Mouse (Mus musculus) myocyte (in vitro differentiated cells): ENCODE results near the gene Gm21992. TPM values are rescaled to one million over a fixed set of nuclear protein-coding genes. Genes with fewer than 3 reads are reported as not detected.

Source experiments
- H3K27me3 ChIP-seq: one replicate; pipeline ENCODE4 v1.6.1; 2011; ENCODE audit not compliant: control insufficient read depth, insufficient read depth, insufficient read length
- H3K36me3 ChIP-seq: one replicate; pipeline ENCODE4 v1.6.1; 2011; ENCODE audit not compliant: control insufficient read depth, insufficient read depth
- H3K4me2 ChIP-seq: one replicate; pipeline ENCODE4 v1.6.1; 2011; ENCODE audit warnings: low read depth, control low read depth
- H3K4me3 ChIP-seq: one replicate; pipeline ENCODE4 v1.5.1; 2011; ENCODE audit warnings: mild to moderate bottlenecking, control low read depth, moderate library complexity
- H3K79me2 ChIP-seq: one replicate; pipeline ENCODE4 v1.6.1; 2011; ENCODE audit not compliant: control insufficient read depth, insufficient read depth
- H3ac ChIP-seq: one replicate; pipeline ENCODE4 v1.6.1; 2011; ENCODE audit not compliant: control insufficient read depth, insufficient read length
- CEBPB ChIP-seq: IDR thresholded peaks from 2 replicates; pipeline ENCODE4 v1.6.1; 2011; ENCODE audit warnings: mild to moderate bottlenecking, moderate library complexity; ENCODE audit not compliant: poor library complexity, insufficient read depth, severe bottlenecking
- E2F4 ChIP-seq: IDR thresholded peaks from one replicate; pipeline ENCODE4 v1.6.1; 2011; ENCODE audit warnings: mild to moderate bottlenecking, control low read depth, moderate library complexity; ENCODE audit not compliant: insufficient read depth
- MAX ChIP-seq: IDR thresholded peaks from one replicate; pipeline ENCODE4 v1.6.1; 2011; ENCODE audit warnings: low read depth, mild to moderate bottlenecking, control low read depth
- MYOD1 ChIP-seq, 3 experiments: IDR thresholded peaks; one replicate each; pipeline ENCODE4 v1.6.1; 2011; ENCODE audit warnings: control low read depth in 2 of 3, low read depth in 2 of 3, mild to moderate bottlenecking in 2 of 3, moderate library complexity in 1 of 3; ENCODE audit not compliant: insufficient read length in 2 of 3, control insufficient read depth in 1 of 3
- MYOG ChIP-seq, 3 experiments: IDR thresholded peaks; one replicate each; pipeline ENCODE4 v1.6.1; 2011; ENCODE audit warnings: control low read depth in 2 of 3, low read depth in 2 of 3, mild to moderate bottlenecking in 2 of 3; ENCODE audit not compliant: insufficient read length in 2 of 3, control insufficient read depth in 1 of 3, insufficient read depth in 1 of 3
- POLR2A ChIP-seq: IDR thresholded peaks from one replicate; pipeline ENCODE4 v1.6.1; 2011; ENCODE audit warnings: low read depth, mild to moderate bottlenecking, control low read depth, moderate library complexity; ENCODE audit not compliant: insufficient read length
- POLR2AphosphoS2 ChIP-seq: IDR thresholded peaks from one replicate; pipeline ENCODE4 v1.6.1; 2011; ENCODE audit warnings: low read depth, control low read depth; ENCODE audit not compliant: insufficient read length
- REST ChIP-seq: IDR thresholded peaks from one replicate; pipeline ENCODE4 v1.6.1; 2011; ENCODE audit warnings: mild to moderate bottlenecking, control low read depth, moderate library complexity; ENCODE audit not compliant: insufficient read depth, insufficient read length
- SRF ChIP-seq: IDR thresholded peaks from one replicate; pipeline ENCODE4 v1.6.1; 2011; ENCODE audit warnings: low read depth; ENCODE audit not compliant: control insufficient read depth, insufficient read length
- TCF12 ChIP-seq: IDR thresholded peaks from one replicate; pipeline ENCODE4 v1.6.1; 2011; ENCODE audit warnings: mild to moderate bottlenecking, control low read depth; ENCODE audit not compliant: poor library complexity, insufficient read depth, severe bottlenecking
- TCF3 ChIP-seq: IDR thresholded peaks from one replicate; pipeline ENCODE4 v1.6.1; 2011; ENCODE audit warnings: low read depth, control low read depth; ENCODE audit not compliant: insufficient read length
- USF1 ChIP-seq: IDR thresholded peaks from one replicate; pipeline ENCODE4 v1.6.1; 2011; ENCODE audit warnings: low read depth, mild to moderate bottlenecking, control low read depth, moderate library complexity
- polyA plus RNA-seq: library from polyadenylated mRNA; unstranded; fragments of >200 nt; fragmentation: generic; extraction: Trizol; gene quantifications from one replicate; pipeline ENCODE4 v1.2.1, GENCODE M21; 2012; ENCODE audit warnings: missing spikeins

Gene Gm21992
- polyA plus RNA-seq, 1 experiment = 8.1 TPM

DNA sequence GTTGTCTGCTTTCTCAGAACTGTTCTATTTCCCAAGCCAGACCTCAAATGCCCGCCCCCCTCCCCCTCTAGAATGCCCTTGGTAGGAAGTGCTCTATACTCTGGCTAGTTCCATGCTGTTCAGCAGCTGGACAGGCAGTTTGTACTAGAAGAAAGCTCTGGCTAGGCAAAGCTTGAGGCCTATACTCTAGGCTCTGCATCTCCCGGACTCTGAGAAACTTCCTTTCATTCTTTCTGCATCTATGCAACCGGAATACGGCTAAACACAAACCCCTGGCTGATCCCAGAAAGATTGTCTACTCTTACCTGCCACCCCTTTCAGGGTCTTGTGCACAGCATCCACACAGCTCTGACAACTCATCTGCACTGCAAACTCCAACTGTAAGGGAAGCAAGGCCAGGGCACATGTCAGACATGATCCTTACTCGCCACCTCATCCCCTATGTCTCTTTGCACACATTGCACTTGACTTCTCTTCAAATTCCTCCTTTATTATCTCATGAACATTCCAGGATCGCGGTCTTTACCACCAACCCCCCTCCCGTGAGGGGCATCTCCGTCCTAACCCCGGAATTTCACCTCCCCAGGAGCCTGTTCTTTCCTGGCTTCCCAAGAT is 27.2 kb upstream of the Gm21992 start:
- Histone ChIP-seq H3K4me3 (peak overlapping the region; percentile 38), H3K27me3 (peaks cover 26% of the 10 kb centered on the region), H3K4me2 (peak overlapping the region; percentile 72), H3ac (peak overlapping the region; percentile 44), H3K36me3 (no peaks in the 10 kb centered on the region), H3K79me2 (no peaks in the 10 kb centered on the region)
- TF ChIP-seq POLR2A = no peak
- no peak for TF ChIP-seq POLR2AphosphoS2
- TF ChIP-seq MYOG (IDR thresholded peaks at IDR 0.05; ENCODE audit: control insufficient read depth in 1 of 3, insufficient read depth in 1 of 3, insufficient read length in 2 of 3, low read depth in 2 of 3) = no peak
- TF ChIP-seq MYOD1 (IDR thresholded peaks at IDR 0.05; ENCODE audit: control insufficient read depth in 1 of 3, insufficient read length in 2 of 3, low read depth in 2 of 3) = no peak
- no peak for TF ChIP-seq TCF12

DNA sequence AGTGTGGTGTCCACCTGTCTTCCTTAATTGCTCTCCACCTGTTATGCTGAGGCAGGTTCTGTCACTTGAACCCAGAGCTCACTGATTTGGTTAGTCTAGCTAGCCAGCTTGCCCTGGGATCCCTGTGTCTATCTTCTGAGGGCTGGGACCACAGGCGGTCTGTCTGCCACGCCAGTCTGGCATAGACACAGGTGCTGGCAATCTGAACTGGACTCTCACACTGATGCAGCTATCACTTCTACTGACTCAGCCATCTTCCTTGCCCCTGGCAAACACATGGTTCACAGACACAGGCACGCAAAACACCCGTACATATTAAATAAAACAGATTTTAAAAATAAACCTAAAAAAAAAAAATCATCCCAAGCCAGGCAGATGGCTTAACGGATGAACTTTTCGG is 25.6 kb upstream of the Gm21992 start:
- Histone ChIP-seq H3K79me2 (no peaks in the 10 kb centered on the region), H3K27me3 (peaks cover 23% of the 10 kb centered on the region), H3K4me2 (no peak overlapping the region), H3ac (no peak overlapping the region), H3K36me3 (no peaks in the 10 kb centered on the region), H3K4me3 (no peak overlapping the region)
- no peak for TF ChIP-seq CEBPB
- TF ChIP-seq TCF3 = no peak
- no peak for TF ChIP-seq POLR2A
- TF ChIP-seq REST = no peak
- TF ChIP-seq USF1 = no peak
- TF ChIP-seq MYOG (IDR thresholded peaks at IDR 0.05; ENCODE audit: control insufficient read depth in 1 of 3, insufficient read depth in 1 of 3, insufficient read length in 2 of 3, low read depth in 2 of 3) = no peak

GRCm38 (mm10) chr19:4836096-4836495 is 24.7 kb upstream of the Gm21992 start:
- H3ac ChIP-seq = no peak overlapping the region
- H3K36me3 ChIP-seq = no peaks in the 10 kb centered on the region
- TF ChIP-seq TCF12 (no peak), MAX (no peak), MYOG (IDR thresholded peaks at IDR 0.05; ENCODE audit: control insufficient read depth in 1 of 3, insufficient read depth in 1 of 3, insufficient read length in 2 of 3, low read depth in 2 of 3) (no peak), POLR2AphosphoS2 (no peak), POLR2A (no peak), E2F4 (no peak), MYOD1 (IDR thresholded peaks at IDR 0.05; ENCODE audit: control insufficient read depth in 1 of 3, insufficient read length in 2 of 3, low read depth in 2 of 3) (no peak), TCF3 (no peak), USF1 (no peak), CEBPB (no peak)

DNA sequence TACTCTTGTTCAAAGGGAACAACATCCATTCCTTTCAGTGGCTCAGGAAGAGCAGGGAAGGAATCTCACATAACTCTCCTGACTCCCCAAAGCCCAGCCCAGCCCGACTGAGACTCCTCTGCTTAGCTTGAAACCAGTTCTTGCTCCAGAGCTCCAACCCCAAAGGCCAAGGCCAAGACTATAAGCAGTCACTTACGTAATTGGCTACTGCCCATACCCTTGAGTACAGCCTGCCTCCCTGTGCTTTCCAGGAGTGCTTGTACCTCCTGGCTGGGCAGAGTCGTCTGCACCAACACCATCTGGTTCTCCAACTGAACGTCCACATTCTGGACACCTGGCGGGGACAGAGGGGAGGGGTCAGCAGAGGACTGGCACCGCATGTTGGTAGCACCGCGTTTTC is 22.6 kb upstream of the Gm21992 start:
- Histone ChIP-seq H3K36me3 (peaks cover 4% of the 10 kb centered on the region), H3K27me3 (no peaks in the 10 kb centered on the region), H3K79me2 (no peaks in the 10 kb centered on the region), H3K4me2 (no peak overlapping the region), H3ac (no peak overlapping the region), H3K4me3 (no peak overlapping the region)
- TF ChIP-seq MAX (no peak), REST (no peak), CEBPB (no peak), USF1 (no peak), MYOD1 (IDR thresholded peaks at IDR 0.05; ENCODE audit: control insufficient read depth in 1 of 3, insufficient read length in 2 of 3, low read depth in 2 of 3) (no peak), MYOG (IDR thresholded peaks at IDR 0.05; ENCODE audit: control insufficient read depth in 1 of 3, insufficient read depth in 1 of 3, insufficient read length in 2 of 3, low read depth in 2 of 3) (no peak), E2F4 (no peak)

More at GRCm38 (mm10) chr19:4836096-4836495, 24.7 kb upstream of the Gm21992 start:
- H3K4me2 ChIP-seq = no peak overlapping the region
- H3K79me2 ChIP-seq = no peaks in the 10 kb centered on the region
- H3K27me3 ChIP-seq = peaks cover 14% of the 10 kb centered on the region
- no peak overlapping the region for H3K4me3 ChIP-seq

- Histone ChIP-seq H3K4me2 (no peak overlapping the region), H3K27me3 (no peaks in the 10 kb centered on the region), H3ac (no peak overlapping the region), H3K79me2 (no peaks in the 10 kb centered on the region), H3K4me3 (no peak overlapping the region), H3K36me3 (peaks cover 7% of the 10 kb centered on the region)
- TF ChIP-seq USF1 = no peak
- no peak for TF ChIP-seq POLR2A
- no peak for TF ChIP-seq REST
- no peak for TF ChIP-seq MAX
- no peak for TF ChIP-seq POLR2AphosphoS2
- TF ChIP-seq MYOD1 (IDR thresholded peaks at IDR 0.05; ENCODE audit: control insufficient read depth in 1 of 3, insufficient read length in 2 of 3, low read depth in 2 of 3) = no peak
- TF ChIP-seq E2F4 = no peak
- no peak for TF ChIP-seq CEBPB
- TF ChIP-seq TCF3 = no peak
- TF ChIP-seq TCF12 = no peak
- TF ChIP-seq SRF = no peak
- no peak for TF ChIP-seq MYOG (IDR thresholded peaks at IDR 0.05; ENCODE audit: control insufficient read depth in 1 of 3, insufficient read depth in 1 of 3, insufficient read length in 2 of 3, low read depth in 2 of 3)
These were observed 17.7 kb upstream of the Gm21992 start for GRCm38 (mm10) chr19:4829156-4829555.
